10 mouse cellular contexts compared by ENCODE assay signal in genomic region chr2:142698650-142699049, GRCm38 (mm10).
A peak's percentile ranks its signal among the peaks of the same experiment; 100 is the strongest.
DNase-seq lines count a peak whose midpoint lies in the region; ATAC-seq lines count a peak whose summit lies in the region.
"Had no signal": no experiment of that assay in that cellular context is flagged by ENCODE, and none has a peak within 500 bp of the region (broad histone marks: within the 10 kb centered on the region; RNA-seq: fewer than 3 reads in every experiment).

No protein-coding gene starts in this region.

- H3K4me3 ChIP-seq in hindbrain, embryonic 16.5 days (ENCODE audit: low read length): no peak overlapping the region
- no peak overlapping the region for H3K4me3 ChIP-seq in hindbrain, embryonic 10.5 days
- H3K4me3 ChIP-seq in limb, embryonic 10.5 days: no peak overlapping the region
- H3K4me3 ChIP-seq: embryonic facial prominence, embryonic 12.5 days; neural tube, embryonic 13.5 days had no signal

- H3K27ac ChIP-seq in hindbrain, embryonic 16.5 days (ENCODE audit: low read depth, low read length): no peak overlapping the region
- no peak overlapping the region for H3K27ac ChIP-seq in hindbrain, embryonic 10.5 days
- no peak overlapping the region for H3K27ac ChIP-seq in limb, embryonic 10.5 days
- H3K27ac ChIP-seq: embryonic facial prominence, embryonic 12.5 days; neural tube, embryonic 13.5 days had no signal

- no peaks in the 10 kb centered on the region; the same call in 1 of the 2 replicates for H3K27me3 ChIP-seq in hindbrain, embryonic 16.5 days (replicated peaks; ENCODE audit: control insufficient read depth, insufficient read depth, low read length)
- H3K27me3 ChIP-seq in hindbrain, embryonic 10.5 days (ENCODE audit: insufficient read depth, poor library complexity, severe bottlenecking): no peaks in the 10 kb centered on the region
- H3K27me3 ChIP-seq in limb, embryonic 10.5 days (ENCODE audit: low read depth, poor library complexity, severe bottlenecking): no peaks in the 10 kb centered on the region
- H3K27me3 ChIP-seq: embryonic facial prominence, embryonic 12.5 days; neural tube, embryonic 13.5 days had no signal

- ATAC-seq in hindbrain, embryonic 16.5 days: peak; percentile 77
- no peak for ATAC-seq in CD4-positive, CD25-positive, alpha-beta regulatory T cell, adult 4 months

- no peaks in the 10 kb centered on the region for H3K36me3 ChIP-seq in hindbrain, embryonic 16.5 days (ENCODE audit: control insufficient read depth, insufficient read depth, low read length)
- no peaks in the 10 kb centered on the region for H3K36me3 ChIP-seq in hindbrain, embryonic 10.5 days
- no peaks in the 10 kb centered on the region for H3K36me3 ChIP-seq in limb, embryonic 10.5 days
- H3K36me3 ChIP-seq: embryonic facial prominence, embryonic 12.5 days; neural tube, embryonic 13.5 days had no signal

- H3K9ac ChIP-seq in hindbrain, embryonic 16.5 days (ENCODE audit: low read depth, low read length): no peak overlapping the region
- H3K9ac ChIP-seq: embryonic facial prominence, embryonic 12.5 days; neural tube, embryonic 13.5 days had no signal

- WGBS in hindbrain, embryonic 16.5 days: 50% methylated on average over 3 of the region's 3 CpGs
- WGBS in hindbrain, embryonic 10.5 days: 87% methylated on average over 3 of the region's 3 CpGs
- 74% methylated on average over 3 of the region's 3 CpGs for WGBS in limb, embryonic 10.5 days

- no peaks in the 10 kb centered on the region for H3K9me3 ChIP-seq in hindbrain, embryonic 16.5 days (ENCODE audit: control insufficient read depth, low read length)
- H3K9me3 ChIP-seq in hindbrain, embryonic 10.5 days: no peaks in the 10 kb centered on the region
- H3K9me3 ChIP-seq in limb, embryonic 10.5 days (replicated peaks): no peaks in the 10 kb centered on the region
- H3K9me3 ChIP-seq: embryonic facial prominence, embryonic 12.5 days; neural tube, embryonic 13.5 days had no signal

- no peak for DNase-seq in hindbrain, embryonic 10.5 days (ENCODE audit: low spot score)
- peak; percentile 24 for DNase-seq in adrenal gland, postnatal 25 days
- DNase-seq in cerebellum, postnatal 25 days: peak; percentile 20 to 54
- peak; percentile 54 for DNase-seq in layer of hippocampus, adult 11-12 months (ENCODE audit: low spot score)
- no peak for DNase-seq in limb, embryonic 10.5 days (ENCODE audit: low spot score)
- DNase-seq in spleen, postnatal 10 days (ENCODE audit: low spot score in 2 of 2): no peak

- peaks cover 2% of the 10 kb centered on the region; the same call in 1 of the 2 replicates for H3K4me1 ChIP-seq in hindbrain, embryonic 16.5 days (ENCODE audit: control insufficient read depth, insufficient read depth, low read depth, low read length)
- H3K4me1 ChIP-seq in hindbrain, embryonic 10.5 days (replicated peaks): peaks cover 13% of the 10 kb centered on the region
- peaks cover 3% of the 10 kb centered on the region; the same call in 1 of the 2 replicates for H3K4me1 ChIP-seq in limb, embryonic 10.5 days
- H3K4me1 ChIP-seq: embryonic facial prominence, embryonic 12.5 days had no signal

- no peak overlapping the region for H3K4me2 ChIP-seq in hindbrain, embryonic 16.5 days (ENCODE audit: low read length)
- H3K4me2 ChIP-seq: embryonic facial prominence, embryonic 12.5 days; neural tube, embryonic 13.5 days had no signal

Comparison
In these comparisons a context has a peak if more than half of its experiments do, and no peak if none do; other contexts are left out.
1. DNase-seq: peak in adrenal gland, postnatal 25 days (single experiment), cerebellum, postnatal 25 days (2 of 2) and layer of hippocampus, adult 11-12 months (single experiment); none in hindbrain, embryonic 10.5 days (single experiment), limb, embryonic 10.5 days (single experiment) and spleen, postnatal 10 days (0 of 2).